Mouse (Mus musculus) heart, adult 9 months (tissue): ENCODE results near the gene Fabp6.

Source experiments
- DNase-seq, 2 experiments: peaks; one replicate each; pipeline ENCODE4 v3.0.0; 2022; ENCODE audit warnings: low spot score in 2 of 2

The Fabp6 gene

GRCm38 (mm10) chr11:43548148-43548547 is 53.2 kb downstream of the Fabp6 start:
- DNase-seq: peak; percentile 57 to 75

GRCm38 (mm10) chr11:43546678-43547077 is 54.7 kb downstream of the Fabp6 start:
- DNase-seq: no peak
